Mouse (Mus musculus) heart, embryonic 14.5 days (tissue): ENCODE results near the gene Plekha7. TPM values are rescaled to one million over a fixed set of nuclear protein-coding genes. Genes with fewer than 3 reads are reported as not detected.

Experiments used
- ATAC-seq: fragments of 200-750 bp; cut with Nextera tagmentation; 2 replicates; pipeline ENCODE4 v1.8.0; 2017; ENCODE audit warnings: low read depth, moderate TSS enrichment; ENCODE audit not compliant: insufficient number of reproducible peaks, insufficient read depth, low FRiP score
- H3K27ac ChIP-seq, 2 experiments: fragments of 200-500 bp in 1 of 2; fragments of 300-500 bp in 1 of 2; sonication (generic) in 1 of 2; replicated peaks in 1 of 2; 2 replicates each; pipeline ENCODE4 v1.5.1; 2012 to 2014; ENCODE audit warnings: low read depth in 2 of 2, low read length in 2 of 2, control low read depth in 1 of 2, mild to moderate bottlenecking in 1 of 2, mixed read lengths in 1 of 2; ENCODE audit not compliant: control insufficient read depth in 1 of 2, insufficient read depth in 1 of 2
- H3K27me3 ChIP-seq: fragments of 300-500 bp; sonication (generic); 2 replicates; pipeline ENCODE4 v1.6.1; 2014; ENCODE audit warnings: mild to moderate bottlenecking, low read length, control low read depth; ENCODE audit not compliant: control insufficient read depth, insufficient read depth
- H3K36me3 ChIP-seq: fragments of 300-500 bp; sonication (generic); 2 replicates; pipeline ENCODE4 v1.6.1; 2014; ENCODE audit warnings: mild to moderate bottlenecking, control low read depth, low read length, mixed read lengths; ENCODE audit not compliant: control insufficient read depth, insufficient read depth
- H3K4me1 ChIP-seq, 2 experiments: fragments of 200-500 bp in 1 of 2; fragments of 300-500 bp in 1 of 2; sonication (generic) in 1 of 2; 2 replicates each; pipeline ENCODE4 v1.6.1; 2012 to 2014; ENCODE audit warnings: low read length in 2 of 2, control low read depth in 1 of 2, mixed read lengths in 1 of 2; ENCODE audit not compliant: control insufficient read depth in 2 of 2, insufficient read depth in 2 of 2
- H3K4me2 ChIP-seq: fragments of 300-500 bp; sonication (generic); 2 replicates; pipeline ENCODE4 v1.6.1; 2014; ENCODE audit warnings: mild to moderate bottlenecking, low read length
- H3K4me3 ChIP-seq, 2 experiments: fragments of 200-500 bp in 1 of 2; fragments of 300-500 bp in 1 of 2; sonication (generic) in 1 of 2; 2 replicates each; pipeline ENCODE4 v1.5.1; 2012 to 2014; ENCODE audit warnings: low read length in 2 of 2, mild to moderate bottlenecking in 2 of 2, control low read depth in 1 of 2, low read depth in 1 of 2, moderate library complexity in 1 of 2; ENCODE audit not compliant: control insufficient read depth in 1 of 2, insufficient read depth in 1 of 2
- H3K9ac ChIP-seq: fragments of 300-500 bp; sonication (generic); 2 replicates; pipeline ENCODE4 v1.6.1; 2014; ENCODE audit warnings: mild to moderate bottlenecking, low read length
- H3K9me3 ChIP-seq: fragments of 300-500 bp; sonication (generic); 2 replicates; pipeline ENCODE4 v1.6.1; 2016; ENCODE audit warnings: low read length, control low read depth; ENCODE audit not compliant: control insufficient read depth
- WGBS: fragments of 180-500 bp; shearing (Covaris S2); extraction: QIAGEN DNeasy Blood & Tissue Kit; methylation state at CpG from one replicate; pipeline ENCODE4 v1.1.7; 2014; 5-methylcytosine and 5-hydroxymethylcytosine counted together
- polyA plus RNA-seq: library from polyadenylated mRNA; unstranded; fragments of >200 nt; fragmentation: Nextera tagmentation; extraction: Ambion mirVana; gene quantifications from 2 replicates; pipeline ENCODE4 v1.2.1, GENCODE M21; 2014

Plekha7 gene
- polyA plus RNA-seq, 1 experiment from 2014 or later, result 26.1 TPM

- H3K27me3 ChIP-seq, result no peaks in the 10 kb centered on the region
- ATAC-seq, result no peak
- no peak overlapping the region; a peak in 1 of 4 replicates for H3K27ac ChIP-seq
- 49% methylated on average over 5 of the region's 5 CpGs for WGBS
- H3K4me3 ChIP-seq, result no peak overlapping the region
- no peaks in the 10 kb centered on the region for H3K9me3 ChIP-seq
- no peaks in the 10 kb centered on the region for H3K36me3 ChIP-seq
- peaks cover 29 to 30% of the 10 kb centered on the region in 2 experiments for H3K4me1 ChIP-seq
- H3K9ac ChIP-seq, result no peak overlapping the region
- no peak overlapping the region for H3K4me2 ChIP-seq
These were observed 20.2 kb downstream of the Plekha7 start for GRCm38 (mm10) chr7:116287959-116288358.

GRCm38 (mm10) chr7:116286611-116287355 is 21.4 kb downstream of the Plekha7 start:
- WGBS, result 39% methylated on average over 11 of the region's 11 CpGs
- Histone ChIP-seq H3K4me1 (peaks cover 32 to 34% of the 10 kb centered on the region in 2 experiments), H3K9ac (no peak overlapping the region), H3K4me3 (no peak overlapping the region), H3K27ac (peak overlapping the region; percentile 70 to 82), H3K27me3 (no peaks in the 10 kb centered on the region), H3K36me3 (no peaks in the 10 kb centered on the region), H3K4me2 (no peak overlapping the region), H3K9me3 (no peaks in the 10 kb centered on the region)
- ATAC-seq, result no peak

- Histone ChIP-seq H3K4me3 (no peak overlapping the region), H3K4me2 (no peak overlapping the region), H3K36me3 (no peaks in the 10 kb centered on the region), H3K27me3 (no peaks in the 10 kb centered on the region), H3K9ac (no peak overlapping the region; the same call in 1 of the 2 replicates), H3K4me1 (peaks cover 32 to 34% of the 10 kb centered on the region in 2 experiments), H3K9me3 (no peaks in the 10 kb centered on the region), H3K27ac (peak overlapping the region; percentile 82 to 90)
- ATAC-seq, result peak; percentile 83
- 17% methylated on average over 12 of the region's 12 CpGs for WGBS
These were observed 22.0 kb downstream of the Plekha7 start for GRCm38 (mm10) chr7:116286173-116286572.

GRCm38 (mm10) chr7:116285216-116285615 is 23.0 kb downstream of the Plekha7 start:
- no peak overlapping the region for H3K4me2 ChIP-seq
- no peaks in the 10 kb centered on the region for H3K9me3 ChIP-seq
- 74% methylated on average over 1 of the region's 1 CpGs for WGBS
- H3K9ac ChIP-seq, result no peak overlapping the region
- peaks cover 32 to 34% of the 10 kb centered on the region in 2 experiments for H3K4me1 ChIP-seq
- no peaks in the 10 kb centered on the region for H3K36me3 ChIP-seq
- H3K27me3 ChIP-seq, result no peaks in the 10 kb centered on the region
- ATAC-seq, result no peak
- H3K27ac ChIP-seq, result no peak overlapping the region
- H3K4me3 ChIP-seq, result no peak overlapping the region

- Histone ChIP-seq H3K4me1 (peaks cover 25 to 27% of the 10 kb centered on the region in 2 experiments), H3K36me3 (no peaks in the 10 kb centered on the region), H3K9ac (no peak overlapping the region), H3K27ac (no peak overlapping the region), H3K9me3 (no peaks in the 10 kb centered on the region), H3K27me3 (no peaks in the 10 kb centered on the region), H3K4me3 (no peak overlapping the region), H3K4me2 (no peak overlapping the region)
- WGBS, result 61% methylated on average over 11 of the region's 11 CpGs
- ATAC-seq, result no peak
These were observed 25.4 kb downstream of the Plekha7 start for GRCm38 (mm10) chr7:116282755-116283154.

DNA sequence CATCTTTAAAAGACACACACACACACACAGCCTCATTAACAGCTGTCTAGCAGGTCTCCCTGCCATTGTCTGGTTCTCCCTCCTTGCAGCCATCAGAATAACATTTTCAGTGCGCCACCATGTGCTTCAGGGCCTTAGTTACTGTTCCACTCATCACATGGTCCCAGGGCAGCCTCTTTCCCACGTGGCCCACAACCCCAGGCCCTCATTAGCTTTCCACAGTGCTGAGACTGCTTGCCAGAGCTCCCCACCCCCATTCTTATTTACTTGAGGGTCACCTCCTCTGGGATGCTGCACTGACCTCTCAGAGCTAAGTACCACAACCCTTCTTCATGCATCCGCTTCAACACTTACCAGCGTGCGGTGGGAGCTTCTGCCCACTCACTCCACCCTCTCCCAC is 28.1 kb downstream of the Plekha7 start:
- no peak overlapping the region for H3K4me2 ChIP-seq
- 60% methylated on average over 5 of the region's 5 CpGs for WGBS
- no peak overlapping the region for H3K4me3 ChIP-seq
- H3K4me1 ChIP-seq, result peaks cover 3 to 7% of the 10 kb centered on the region in 2 experiments; a peak in 1 of 4 replicates
- H3K27me3 ChIP-seq, result no peaks in the 10 kb centered on the region
- H3K36me3 ChIP-seq, result no peaks in the 10 kb centered on the region
- no peak overlapping the region for H3K27ac ChIP-seq
- no peak overlapping the region for H3K9ac ChIP-seq
- no peak for ATAC-seq
- no peaks in the 10 kb centered on the region for H3K9me3 ChIP-seq

GRCm38 (mm10) chr7:116278280-116278679 is 29.9 kb downstream of the Plekha7 start:
- no peak for ATAC-seq
- WGBS, result 82% methylated on average over 9 of the region's 9 CpGs
- H3K27me3 ChIP-seq, result no peaks in the 10 kb centered on the region
- H3K36me3 ChIP-seq, result no peaks in the 10 kb centered on the region
- H3K9me3 ChIP-seq, result no peaks in the 10 kb centered on the region
- H3K4me3 ChIP-seq, result no peak overlapping the region
- H3K9ac ChIP-seq, result no peak overlapping the region
- peaks cover 3 to 5% of the 10 kb centered on the region in 2 experiments; a peak in 1 of 4 replicates for H3K4me1 ChIP-seq
- H3K4me2 ChIP-seq, result no peak overlapping the region
- no peak overlapping the region for H3K27ac ChIP-seq

DNA sequence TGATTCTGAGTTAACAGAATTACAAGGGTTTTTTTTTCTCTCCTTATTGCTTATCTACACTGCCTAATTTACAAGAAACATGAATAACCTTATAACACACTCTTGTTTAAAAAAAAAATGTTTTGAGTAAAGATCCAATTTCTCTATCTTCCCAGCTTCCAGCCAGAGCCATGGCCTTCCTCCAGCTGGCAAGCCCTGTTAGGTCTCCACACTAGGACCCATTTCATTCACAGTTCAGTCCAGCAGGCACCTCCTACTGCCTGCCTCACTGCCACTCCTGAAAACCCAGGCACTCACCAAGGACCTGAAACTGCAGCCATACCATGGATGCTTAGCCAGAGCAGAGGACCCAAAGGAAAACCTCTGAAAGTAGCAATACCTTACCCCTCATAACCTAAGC is 31.9 kb downstream of the Plekha7 start:
- Histone ChIP-seq H3K4me3 (no peak overlapping the region), H3K27ac (no peak overlapping the region), H3K4me2 (no peak overlapping the region), H3K9me3 (no peaks in the 10 kb centered on the region), H3K9ac (no peak overlapping the region), H3K4me1 (no peaks in the 10 kb centered on the region; a peak in 1 of 4 replicates), H3K36me3 (no peaks in the 10 kb centered on the region), H3K27me3 (no peaks in the 10 kb centered on the region)
- no peak for ATAC-seq
